Mouse (Mus musculus) intestine, embryonic 14.5 days (tissue): ENCODE measurements around the gene Bricd5. TPM values are rescaled to one million over a fixed set of nuclear protein-coding genes. Genes with fewer than 3 reads are reported as not detected.

ENCODE experiments used
- ATAC-seq: fragments of 200-750 bp; cut with Nextera tagmentation; replicated peaks from 2 replicates; pipeline ENCODE4 v1.8.0; 2017; ENCODE audit warnings: low read depth, moderate number of reproducible peaks, moderate TSS enrichment, moderate library complexity; ENCODE audit not compliant: low FRiP score, low TSS enrichment
- DNase-seq: peaks from one replicate; pipeline ENCODE4 v3.0.0-alpha.2; 2018; ENCODE audit warnings: low spot score
- H3K27ac ChIP-seq: fragments of 300-500 bp; sonication (generic); 2 replicates; pipeline ENCODE4 v1.5.1; 2014; ENCODE audit warnings: low read depth, mild to moderate bottlenecking, control low read depth
- H3K27me3 ChIP-seq: fragments of 300-500 bp; sonication (generic); replicated peaks from 2 replicates; pipeline ENCODE4 v1.6.1; 2014; ENCODE audit warnings: low read length, control low read depth; ENCODE audit not compliant: control insufficient read depth, insufficient read depth
- H3K36me3 ChIP-seq: fragments of 300-500 bp; sonication (generic); 2 replicates; pipeline ENCODE4 v1.6.1; 2014; ENCODE audit warnings: low read length, control low read depth; ENCODE audit not compliant: control insufficient read depth, insufficient read depth
- H3K4me1 ChIP-seq: fragments of 300-500 bp; sonication (generic); replicated peaks from 2 replicates; pipeline ENCODE4 v1.6.1; 2014; ENCODE audit warnings: low read length, control low read depth, mixed read lengths; ENCODE audit not compliant: control insufficient read depth, insufficient read depth
- H3K4me2 ChIP-seq: fragments of 300-500 bp; sonication (generic); 2 replicates; pipeline ENCODE4 v1.6.1; 2014; ENCODE audit warnings: low read length
- H3K4me3 ChIP-seq: fragments of 300-500 bp; sonication (generic); 2 replicates; pipeline ENCODE4 v1.5.1; 2014; ENCODE audit warnings: low read depth, low read length, control low read depth, mixed read lengths
- H3K9ac ChIP-seq: fragments of 300-500 bp; sonication (generic); 2 replicates; pipeline ENCODE4 v1.6.1; 2014; ENCODE audit warnings: mild to moderate bottlenecking, low read length
- H3K9me3 ChIP-seq: fragments of 300-500 bp; sonication (generic); 2 replicates; pipeline ENCODE4 v1.6.1; 2016; ENCODE audit warnings: low read length, control low read depth; ENCODE audit not compliant: control insufficient read depth
- WGBS: fragments of 180-500 bp; shearing (Covaris S2); extraction: QIAGEN DNeasy Blood & Tissue Kit; methylation state at CpG from one replicate; pipeline ENCODE4 v1.1.7; 2014; 5-methylcytosine and 5-hydroxymethylcytosine counted together
- polyA plus RNA-seq: library from polyadenylated mRNA; unstranded; fragments of >200 nt; fragmentation: Nextera tagmentation; extraction: Ambion mirVana; gene quantifications from 2 replicates; pipeline ENCODE4 v1.2.1, GENCODE M21; 2014

Gene Bricd5
- polyA plus RNA-seq, 1 experiment from 2014 or later: 0.53 TPM

GRCm38 (mm10) chr17:24440377-24440776 is 33.3 kb upstream of the Bricd5 start:
- DNase-seq (no peak), ATAC-seq (no peak)
- Histone ChIP-seq H3K36me3 (peaks cover 86% of the 10 kb centered on the region), H3K9ac (no peak overlapping the region), H3K9me3 (no peaks in the 10 kb centered on the region), H3K4me3 (no peak overlapping the region), H3K27me3 (no peaks in the 10 kb centered on the region), H3K4me1 (no peaks in the 10 kb centered on the region), H3K27ac (no peak overlapping the region), H3K4me2 (no peak overlapping the region)
- WGBS: 90% methylated on average over 8 of the region's 8 CpGs

GRCm38 (mm10) chr17:24441148-24441547 is 32.5 kb upstream of the Bricd5 start:
- H3K36me3 ChIP-seq: peaks cover 86% of the 10 kb centered on the region
- H3K4me3 ChIP-seq: no peak overlapping the region
- no peak for DNase-seq
- no peak for ATAC-seq
- 57% methylated on average over 2 of the region's 2 CpGs for WGBS
- no peak overlapping the region for H3K27ac ChIP-seq
- H3K4me2 ChIP-seq: no peak overlapping the region
- no peak overlapping the region for H3K9ac ChIP-seq
- H3K9me3 ChIP-seq: no peaks in the 10 kb centered on the region
- H3K27me3 ChIP-seq: no peaks in the 10 kb centered on the region
- no peaks in the 10 kb centered on the region for H3K4me1 ChIP-seq

- DNase-seq: no peak
- Histone ChIP-seq H3K27me3 (no peaks in the 10 kb centered on the region), H3K4me2 (no peak overlapping the region), H3K27ac (no peak overlapping the region), H3K9ac (no peak overlapping the region), H3K4me3 (no peak overlapping the region), H3K36me3 (peaks cover 91% of the 10 kb centered on the region), H3K4me1 (no peaks in the 10 kb centered on the region), H3K9me3 (no peaks in the 10 kb centered on the region)
- ATAC-seq: no peak
- WGBS: 86% methylated on average over 14 of the region's 14 CpGs
Observed at GRCm38 (mm10) chr17:24442107-24442506, 31.6 kb upstream of the Bricd5 start.

GRCm38 (mm10) chr17:24442632-24443155 is 31.0 kb upstream of the Bricd5 start, which contains the start of gene Dnase1l2:
Dnase1l2 (minus strand) TSS chr17:24443105.
- Histone ChIP-seq H3K9me3 (no peaks in the 10 kb centered on the region), H3K4me2 (no peak within 1 kb of the TSS), H3K27ac (no peak within 1 kb of the TSS), H3K4me1 (no peaks in the 10 kb centered on the region), H3K27me3 (no peaks in the 10 kb centered on the region), H3K9ac (no peak within 1 kb of the TSS), H3K4me3 (no peak within 1 kb of the TSS), H3K36me3 (peaks cover 92% of the 10 kb centered on the region)
- DNase-seq: no peak
- no peak for ATAC-seq
- 86% methylated on average over 7 of the region's 7 CpGs for WGBS

GRCm38 (mm10) chr17:24443409-24443808 is 30.3 kb upstream of the Bricd5 start:
- 92% methylated on average over 4 of the region's 4 CpGs for WGBS
- ATAC-seq (no peak), DNase-seq (no peak)
- Histone ChIP-seq H3K36me3 (peaks cover 92% of the 10 kb centered on the region), H3K4me1 (no peaks in the 10 kb centered on the region), H3K27ac (no peak overlapping the region), H3K4me2 (no peak overlapping the region), H3K27me3 (no peaks in the 10 kb centered on the region), H3K9ac (no peak overlapping the region), H3K9me3 (no peaks in the 10 kb centered on the region), H3K4me3 (no peak overlapping the region)

- H3K4me1 ChIP-seq: no peaks in the 10 kb centered on the region
- WGBS: 90% methylated on average over 8 of the region's 8 CpGs
- H3K27ac ChIP-seq: no peak overlapping the region
- H3K9ac ChIP-seq: no peak overlapping the region
- H3K4me3 ChIP-seq: no peak overlapping the region
- H3K4me2 ChIP-seq: no peak overlapping the region
- H3K36me3 ChIP-seq: peaks cover 91% of the 10 kb centered on the region
- H3K9me3 ChIP-seq: no peaks in the 10 kb centered on the region
- H3K27me3 ChIP-seq: no peaks in the 10 kb centered on the region
- DNase-seq: no peak
- no peak for ATAC-seq
Observed at GRCm38 (mm10) chr17:24446590-24446989, 27.1 kb upstream of the Bricd5 start.

- H3K4me3 ChIP-seq: no peak overlapping the region
- H3K9me3 ChIP-seq: no peaks in the 10 kb centered on the region
- H3K36me3 ChIP-seq: peaks cover 75% of the 10 kb centered on the region
- H3K9ac ChIP-seq: no peak overlapping the region
- no peak for ATAC-seq
- WGBS: 95% methylated on average over 6 of the region's 6 CpGs
- H3K27ac ChIP-seq: no peak overlapping the region
- peaks cover 8% of the 10 kb centered on the region for H3K4me1 ChIP-seq
- no peak for DNase-seq
- no peak overlapping the region for H3K4me2 ChIP-seq
- H3K27me3 ChIP-seq: no peaks in the 10 kb centered on the region
Observed at GRCm38 (mm10) chr17:24449507-24449906, 24.2 kb upstream of the Bricd5 start.

GRCm38 (mm10) chr17:24451220-24451619 is 22.5 kb upstream of the Bricd5 start:
- Histone ChIP-seq H3K36me3 (peaks cover 58% of the 10 kb centered on the region), H3K4me1 (peaks cover 8% of the 10 kb centered on the region), H3K27me3 (no peaks in the 10 kb centered on the region), H3K4me2 (no peak overlapping the region), H3K9me3 (no peaks in the 10 kb centered on the region), H3K4me3 (no peak overlapping the region), H3K27ac (no peak overlapping the region), H3K9ac (no peak overlapping the region)
- ATAC-seq (no peak), DNase-seq (no peak)
- WGBS: 93% methylated on average over 6 of the region's 6 CpGs

GRCm38 (mm10) chr17:24453372-24453771 is 20.3 kb upstream of the Bricd5 start:
- DNase-seq (no peak), ATAC-seq (no peak)
- peaks cover 8% of the 10 kb centered on the region for H3K4me1 ChIP-seq
- 74% methylated on average over 2 of the region's 2 CpGs for WGBS
- H3K27me3 ChIP-seq: no peaks in the 10 kb centered on the region
- no peak overlapping the region for H3K27ac ChIP-seq
- no peak overlapping the region for H3K4me2 ChIP-seq
- H3K9me3 ChIP-seq: no peaks in the 10 kb centered on the region
- no peak overlapping the region for H3K4me3 ChIP-seq
- H3K36me3 ChIP-seq: peaks cover 36% of the 10 kb centered on the region
- no peak overlapping the region for H3K9ac ChIP-seq
